Mouse (Mus musculus) bone marrow macrophage, adult 2 months (primary cell): Measurements from ENCODE around the gene Psap.

ENCODE experiments used
- CTCF ChIP-seq: IDR thresholded peaks from 2 replicates; pipeline ENCODE4 v1.5.1; 2012; ENCODE audit warnings: low read depth, mild to moderate bottlenecking, low read length, moderate library complexity
- POLR2A ChIP-seq: IDR thresholded peaks from 2 replicates; pipeline ENCODE4 v1.6.1; 2012; ENCODE audit warnings: mild to moderate bottlenecking, low read depth, low read length, borderline replicate concordance

DNA sequence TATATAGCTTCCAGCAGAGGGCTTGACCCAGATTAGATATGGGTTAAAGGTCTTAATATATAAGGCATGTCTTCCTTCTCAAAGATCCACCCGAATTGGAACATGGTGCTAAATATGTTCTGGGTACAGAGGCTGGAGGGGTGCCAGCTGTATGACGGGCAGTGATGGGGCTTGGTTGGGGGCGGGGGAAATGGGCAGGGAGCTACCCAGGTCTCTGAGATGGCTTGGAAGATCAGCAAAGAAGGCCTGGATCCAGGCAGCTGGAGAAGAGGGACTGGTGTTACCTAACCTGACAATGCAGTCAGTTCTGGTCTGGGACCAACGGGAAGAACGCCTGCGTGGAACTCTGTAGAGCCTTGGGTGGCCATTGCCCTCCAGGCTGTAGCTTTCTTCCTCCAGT lies 48.3 kb upstream of the Psap start:
- TF ChIP-seq CTCF, result no peak
- no peak for TF ChIP-seq POLR2A
